22 mouse cellular contexts compared by ENCODE assay signal in the genomic region with DNA sequence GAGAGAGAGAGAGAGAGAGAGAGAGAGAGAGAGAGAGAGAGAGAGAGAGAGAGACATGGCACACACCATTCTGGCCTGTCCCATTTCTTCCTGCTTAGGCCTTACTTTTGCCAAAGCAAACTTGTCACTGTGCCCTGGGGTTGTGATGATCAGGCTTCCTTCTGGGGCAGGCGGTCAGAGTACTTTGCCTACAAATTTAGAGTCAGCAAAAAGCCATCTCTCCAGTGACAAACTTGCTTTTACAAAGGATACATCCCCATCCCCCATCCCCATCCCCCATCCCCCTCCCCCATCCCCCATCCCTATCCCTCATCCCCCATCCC. TPM values are rescaled to one million over a fixed set of nuclear protein-coding genes. Genes with fewer than 3 reads are reported as not detected.
DNase-seq lines count a peak whose midpoint lies in the region; ATAC-seq and TF ChIP-seq lines count a peak whose summit lies in the region.
"Had no signal": no experiment of that assay in that cellular context is flagged by ENCODE, and none has a peak within 500 bp of the region (broad histone marks: within the 10 kb centered on the region; RNA-seq: fewer than 3 reads in every experiment).

No protein-coding gene starts in this region.

- H3K9me3 ChIP-seq in forebrain, embryonic 12.5 days: no peaks in the 10 kb centered on the region
- no peaks in the 10 kb centered on the region for H3K9me3 ChIP-seq in forebrain, postnatal 0 days (ENCODE audit: low read length)
- no peaks in the 10 kb centered on the region for H3K9me3 ChIP-seq in midbrain, embryonic 12.5 days
- H3K9me3 ChIP-seq: intestine, embryonic 15.5 days; lung, embryonic 15.5 days; megakaryocyte, embryonic 14.5 days had no signal

- ATAC-seq in forebrain, embryonic 12.5 days (ENCODE audit: low FRiP score): no peak
- no peak for ATAC-seq in forebrain, postnatal 0 days
- ATAC-seq in midbrain, embryonic 12.5 days (ENCODE audit: low FRiP score, low read depth): no peak
- ATAC-seq in frontal cortex, adult (ENCODE audit: low TSS enrichment): no peak
- ATAC-seq: activated CD4-positive, CD25-positive, alpha-beta regulatory T cell, adult 4 months; intestine, embryonic 15.5 days had no signal

- peaks cover 63% of the 10 kb centered on the region for H3K4me1 ChIP-seq in forebrain, embryonic 12.5 days
- no peaks in the 10 kb centered on the region for H3K4me1 ChIP-seq in forebrain, postnatal 0 days (ENCODE audit: insufficient read depth)
- peaks cover 59% of the 10 kb centered on the region for H3K4me1 ChIP-seq in midbrain, embryonic 12.5 days

- 0 out of 2 replicates have a peak overlapping the region, but pooled peaks have one; percentile 68 for H3K27ac ChIP-seq in forebrain, embryonic 12.5 days
- H3K27ac ChIP-seq in forebrain, postnatal 0 days (ENCODE audit: low read depth, low read length): no peak overlapping the region
- peak overlapping the region; percentile 89 for H3K27ac ChIP-seq in midbrain, embryonic 12.5 days (replicated peaks)
- H3K27ac ChIP-seq: intestine, embryonic 15.5 days; lung, embryonic 15.5 days had no signal

- WGBS in forebrain, embryonic 12.5 days: 0% methylated on average over 1 of the region's 1 CpGs
- 21% methylated on average over 1 of the region's 1 CpGs for WGBS in forebrain, postnatal 0 days
- 0% methylated on average over 1 of the region's 1 CpGs for WGBS in midbrain, embryonic 12.5 days

- intact Hi-C loops in heart, postnatal 14 days (cut with DNase I): no loop called here

- TF ChIP-seq POLR2A in brain, embryonic 14.5 days (IDR thresholded peaks at IDR 0.05; ENCODE audit: borderline replicate concordance, extremely low read depth, insufficient read depth, insufficient read length, poor library complexity, severe bottlenecking): no peak

- H3K27me3 ChIP-seq in forebrain, embryonic 12.5 days: peaks cover 91% of the 10 kb centered on the region
- peaks cover 91% of the 10 kb centered on the region for H3K27me3 ChIP-seq in forebrain, postnatal 0 days (ENCODE audit: insufficient read depth, low read length)
- H3K27me3 ChIP-seq in midbrain, embryonic 12.5 days: peaks cover 86% of the 10 kb centered on the region

- TF ChIP-seq CTCF in forebrain, postnatal 0 days (IDR thresholded peaks at IDR 0.05; ENCODE audit: low read depth): no peak
- TF ChIP-seq CTCF in brain, embryonic 14.5 days (IDR thresholded peaks at IDR 0.05; ENCODE audit: borderline replicate concordance, extremely low read depth, insufficient read depth, insufficient read length): no peak

- no peak overlapping the region for H3K4me3 ChIP-seq in forebrain, embryonic 12.5 days (replicated peaks)
- H3K4me3 ChIP-seq in forebrain, postnatal 0 days (ENCODE audit: low read depth, low read length): no peak overlapping the region
- no peak overlapping the region for H3K4me3 ChIP-seq in midbrain, embryonic 12.5 days
- H3K4me3 ChIP-seq: intestine, embryonic 15.5 days; lung, embryonic 15.5 days; megakaryocyte, embryonic 14.5 days had no signal

- H3K4me2 ChIP-seq in forebrain, embryonic 12.5 days: no peak overlapping the region
- no peak overlapping the region for H3K4me2 ChIP-seq in forebrain, postnatal 0 days (ENCODE audit: low read depth)
- peak overlapping the region; percentile 41; the same call in 1 of the 2 replicates for H3K4me2 ChIP-seq in midbrain, embryonic 12.5 days (replicated peaks)
- H3K4me2 ChIP-seq: intestine, embryonic 15.5 days; liver, embryonic 11.5 days; lung, embryonic 15.5 days had no signal

- H3K36me3 ChIP-seq in forebrain, embryonic 12.5 days (replicated peaks): no peaks in the 10 kb centered on the region
- H3K36me3 ChIP-seq in forebrain, postnatal 0 days (ENCODE audit: insufficient read depth): no peaks in the 10 kb centered on the region
- no peaks in the 10 kb centered on the region for H3K36me3 ChIP-seq in midbrain, embryonic 12.5 days
- H3K36me3 ChIP-seq: intestine, embryonic 15.5 days; lung, embryonic 15.5 days had no signal

- no peak overlapping the region for H3K9ac ChIP-seq in forebrain, embryonic 12.5 days
- H3K9ac ChIP-seq in forebrain, postnatal 0 days: no peak overlapping the region
- H3K9ac ChIP-seq in midbrain, embryonic 12.5 days (replicated peaks): no peak overlapping the region
- H3K9ac ChIP-seq: intestine, embryonic 15.5 days; lung, embryonic 15.5 days had no signal

- no peak for DNase-seq in forebrain, postnatal 0 days
- DNase-seq in adipocyte (ENCODE audit: low spot score): peak; percentile 12
- peak; percentile 33 for DNase-seq in brain, embryonic 14.5 days (ENCODE audit: low read depth)
- DNase-seq in lung, postnatal 14 days: no peak
- no peak for DNase-seq in heart, postnatal 14 days
- DNase-seq: heart, adult 11 months; right cerebral cortex, adult 18-20 months had no signal

RNA-seq across cellular contexts. Expression of a gene that starts 1.3 kb away (rescaled TPM):
- 32.5 and 37.0 TPM in 2 replicates for polyA plus RNA-seq in forebrain, embryonic 12.5 days (2016; fragmentation: Nextera tagmentation; extraction: Ambion mirVana)
- total RNA-seq in forebrain, postnatal 0 days (2014; rRNA removed): 3.4 and 5.8 TPM in 2 replicates
- 0.93 and 2.8 TPM in 2 replicates for polyA plus RNA-seq in forebrain, postnatal 0 days (2015; fragmentation: Nextera tagmentation; extraction: Ambion mirVana)
- 26.5 and 42.0 TPM in 2 replicates for polyA plus RNA-seq in brain, embryonic 14.5 days (2012; rRNA removed)
- polyA plus RNA-seq in midbrain, embryonic 12.5 days (2016; fragmentation: Nextera tagmentation; extraction: Ambion mirVana): 84.9 and 90.8 TPM in 2 replicates
- not detected for total RNA-seq in heart, postnatal 14 days (2021)
- total RNA-seq: neutrophil, adult 5-6 weeks had no signal
- polyA plus RNA-seq: activated CD4-positive, CD25-positive, alpha-beta regulatory T cell, adult 4 months; cortical plate, adult 2 months; heart, postnatal 0 days; intestine, embryonic 15.5 days; large intestine, adult 2 months; liver, embryonic 11.5 days; spleen, adult 2 months; testis, adult 2 months; urinary bladder, adult 2 months had no signal

RNA-seq across cellular contexts. Expression of a gene that starts 57.7 kb away (rescaled TPM):
- polyA plus RNA-seq in forebrain, embryonic 12.5 days (2016; fragmentation: Nextera tagmentation; extraction: Ambion mirVana): 10.4 and 12.9 TPM in 2 replicates
- total RNA-seq in forebrain, postnatal 0 days (2014; rRNA removed): 50.4 and 51.7 TPM in 2 replicates
- polyA plus RNA-seq in forebrain, postnatal 0 days (2015; fragmentation: Nextera tagmentation; extraction: Ambion mirVana): 23.9 and 29.8 TPM in 2 replicates
- 21.2 and 28.0 TPM in 2 replicates for polyA plus RNA-seq in brain, embryonic 14.5 days (2012; rRNA removed)
- 11.5 and 13.1 TPM in 2 replicates for polyA plus RNA-seq in midbrain, embryonic 12.5 days (2016; fragmentation: Nextera tagmentation; extraction: Ambion mirVana)
- 10 to 100 TPM; 16.4 to 16.5 TPM for total RNA-seq in heart, postnatal 14 days (2021)

Comparison
In these comparisons a context has a peak if more than half of its experiments do, and no peak if none do; other contexts are left out.
1. DNase-seq: peak in adipocyte (single experiment) and brain, embryonic 14.5 days (single experiment); none in forebrain, postnatal 0 days (single experiment), lung, postnatal 14 days (single experiment) and heart, postnatal 14 days (0 of 2).